Mouse (Mus musculus) retina, postnatal 1 day (tissue): ENCODE measurements around the gene Abcc4.

Experiments used
- DNase-seq: peaks from one replicate; pipeline ENCODE4 v3.0.0-alpha.2; 2012

Abcc4 gene

GRCm38 (mm10) chr14:118710945-118711344 lies 4.9 kb upstream of the Abcc4 start:
- DNase-seq: no peak

- DNase-seq: peak; percentile 81
These were observed 3.7 kb upstream of the Abcc4 start for GRCm38 (mm10) chr14:118709736-118710135.

- no peak for DNase-seq
These were observed 2.1 kb upstream of the Abcc4 start for GRCm38 (mm10) chr14:118708126-118708525.

- DNase-seq: no peak
These were observed 943 bp upstream of the Abcc4 start for GRCm38 (mm10) chr14:118706962-118707361.

GRCm38 (mm10) chr14:118705465-118705807 lies 583 bp downstream of the Abcc4 start:
- no peak for DNase-seq

- DNase-seq: no peak
These were observed 2.7 kb downstream of the Abcc4 start for GRCm38 (mm10) chr14:118703363-118703762.

- DNase-seq: peak; percentile 23
These were observed 3.9 kb downstream of the Abcc4 start for GRCm38 (mm10) chr14:118701991-118702608.

GRCm38 (mm10) chr14:118700576-118700975 lies 5.4 kb downstream of the Abcc4 start:
- no peak for DNase-seq

GRCm38 (mm10) chr14:118699963-118700362 lies 6.1 kb downstream of the Abcc4 start:
- DNase-seq: no peak

- no peak for DNase-seq
These were observed 6.5 kb downstream of the Abcc4 start for GRCm38 (mm10) chr14:118699508-118699907.

GRCm38 (mm10) chr14:118696556-118697289 lies 9.3 kb downstream of the Abcc4 start:
- no peak for DNase-seq

- no peak for DNase-seq
These were observed 10.2 kb downstream of the Abcc4 start for GRCm38 (mm10) chr14:118695866-118696265.

- DNase-seq: no peak
These were observed 11.7 kb downstream of the Abcc4 start for GRCm38 (mm10) chr14:118694321-118694720.

- no peak for DNase-seq
These were observed 14.1 kb downstream of the Abcc4 start for GRCm38 (mm10) chr14:118691910-118692309.

- DNase-seq: no peak
These were observed 14.6 kb downstream of the Abcc4 start for GRCm38 (mm10) chr14:118691404-118691803.

GRCm38 (mm10) chr14:118690921-118691320 lies 15.1 kb downstream of the Abcc4 start:
- DNase-seq: no peak

GRCm38 (mm10) chr14:118690336-118690735 lies 15.7 kb downstream of the Abcc4 start:
- no peak for DNase-seq

GRCm38 (mm10) chr14:118688643-118689042 lies 17.4 kb downstream of the Abcc4 start:
- DNase-seq: no peak

GRCm38 (mm10) chr14:118686861-118687260 lies 19.2 kb downstream of the Abcc4 start:
- DNase-seq: peak; percentile 58

GRCm38 (mm10) chr14:118685572-118685971 lies 20.4 kb downstream of the Abcc4 start:
- no peak for DNase-seq

GRCm38 (mm10) chr14:118682339-118683034 lies 23.5 kb downstream of the Abcc4 start:
- DNase-seq: peak; percentile 49

- DNase-seq: no peak
These were observed 24.9 kb downstream of the Abcc4 start for GRCm38 (mm10) chr14:118681087-118681486.

- no peak for DNase-seq
These were observed 27.6 kb downstream of the Abcc4 start for GRCm38 (mm10) chr14:118678279-118678985.
